Mouse (Mus musculus) neural tube, embryonic 14.5 days (tissue): ENCODE results near the gene Olfr311. TPM values are rescaled to one million over a fixed set of nuclear protein-coding genes. Genes with fewer than 3 reads are reported as not detected.

ENCODE experiments used
- polyA plus RNA-seq: library from polyadenylated mRNA; unstranded; fragments of >200 nt; fragmentation: Nextera tagmentation; extraction: Ambion mirVana; gene quantifications from 2 replicates; pipeline ENCODE4 v1.2.1, GENCODE M21; 2014

Gene Olfr311
- polyA plus RNA-seq, 1 experiment from 2014 or later: not detected

Other genes starting within 250 kb of the Olfr311 start
- gene Olfr324, start 244.1 kb upstream of the Olfr311 start, polyA plus RNA-seq: 0.15 and 0.42 TPM in 2 replicates
- gene 2210407C18Rik, start 223.2 kb upstream of the Olfr311 start, polyA plus RNA-seq: not detected in 2 replicates
- gene Olfr323, start 208.8 kb upstream of the Olfr311 start, polyA plus RNA-seq: not detected in 2 replicates
- 0.15 and 0.21 TPM in 2 replicates for gene Trim58, start 198.8 kb upstream of the Olfr311 start, polyA plus RNA-seq
- gene Olfr322, start 180.5 kb upstream of the Olfr311 start, polyA plus RNA-seq: not detected in 2 replicates
- not detected in 2 replicates for gene Olfr320, start 158.2 kb upstream of the Olfr311 start, polyA plus RNA-seq
- not detected in 2 replicates for gene Olfr319, start 140.1 kb upstream of the Olfr311 start, polyA plus RNA-seq
- gene Olfr318, start 115.2 kb upstream of the Olfr311 start, polyA plus RNA-seq: not detected in 2 replicates
- gene Olfr317, start 100.0 kb upstream of the Olfr311 start, polyA plus RNA-seq: 0.48 and 0.63 TPM in 2 replicates
- not detected in 2 replicates for gene Olfr316, start 86.5 kb upstream of the Olfr311 start, polyA plus RNA-seq
- gene Olfr315, start 66.1 kb upstream of the Olfr311 start, polyA plus RNA-seq: not detected in 2 replicates
- gene Olfr314, start 56.3 kb upstream of the Olfr311 start, polyA plus RNA-seq: not detected in 2 replicates
- gene Fam183b, start 37.3 kb upstream of the Olfr311 start, polyA plus RNA-seq: 6.9 and 13.2 TPM in 2 replicates
- gene Olfr313, start 24.3 kb upstream of the Olfr311 start, polyA plus RNA-seq: not detected in 2 replicates
- not detected in 2 replicates for gene Olfr312, start 10.0 kb upstream of the Olfr311 start, polyA plus RNA-seq
- gene Gm12258, start 7.9 kb downstream of the Olfr311 start, polyA plus RNA-seq: 28.5 and 30.4 TPM in 2 replicates
- 12.3 and 14.8 TPM in 2 replicates for gene 2810021J22Rik, start 28.0 kb downstream of the Olfr311 start, polyA plus RNA-seq
- gene Zfp39, start 65.0 kb downstream of the Olfr311 start, polyA plus RNA-seq: 10.2 and 10.6 TPM in 2 replicates
- not detected in 2 replicates for gene Btnl10, start 78.7 kb downstream of the Olfr311 start, polyA plus RNA-seq
- gene Rnf187, start 99.7 kb downstream of the Olfr311 start, polyA plus RNA-seq: 661 and 689 TPM in 2 replicates
- 115 and 117 TPM in 2 replicates for gene Hist3h2ba, start 109.7 kb downstream of the Olfr311 start, polyA plus RNA-seq
- 80.7 and 98.2 TPM in 2 replicates for gene Hist3h2a, start 115.4 kb downstream of the Olfr311 start, polyA plus RNA-seq
- gene Trim17, start 115.4 kb downstream of the Olfr311 start, polyA plus RNA-seq: 0.80 and 1.5 TPM in 2 replicates
- gene Trim11, start 138.8 kb downstream of the Olfr311 start, polyA plus RNA-seq: 20.4 TPM in 2 replicates